Mouse (Mus musculus): ENCODE results near the gene Tmtc1. TPM values are rescaled to one million over a fixed set of nuclear protein-coding genes. Genes with fewer than 3 reads are reported as not detected.

Gene Tmtc1
- polyA plus RNA-seq, 2 experiments, result 2.0 to 3.0 TPM

DNA sequence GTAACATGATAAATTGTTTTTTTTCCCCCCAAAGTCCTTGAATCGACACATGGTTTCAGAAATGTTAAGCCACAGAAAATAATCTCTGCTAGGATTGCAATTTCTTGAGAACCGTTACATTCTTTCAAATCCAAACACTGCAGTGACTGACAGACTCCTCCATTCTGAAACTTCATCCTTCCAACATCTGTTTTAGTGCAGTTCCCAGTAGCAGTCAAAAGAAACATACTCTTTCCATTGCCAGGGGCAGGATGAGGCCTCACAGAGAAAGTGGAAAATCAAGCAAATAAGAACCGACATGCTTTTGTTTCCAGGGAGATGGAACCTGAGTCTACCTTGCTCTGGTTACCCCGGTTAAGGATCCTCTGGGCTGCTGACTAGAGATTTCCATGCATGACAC lies 147.1 kb downstream of the Tmtc1 start:
- peak overlapping the region; percentile 44; the same call in 1 of the 2 replicates for H3K27ac ChIP-seq (replicated peaks; ENCODE audit: low read depth, low read length)
- 38% methylated on average over 4 of the region's 4 CpGs for WGBS
- peak; percentile 87; the same call in 1 of the 2 replicates for ATAC-seq (ENCODE audit: low FRiP score, low read depth)
- no peak overlapping the region for H3K4me3 ChIP-seq (replicated peaks; ENCODE audit: low read length)
- no peaks in the 10 kb centered on the region for H3K27me3 ChIP-seq (ENCODE audit: control insufficient read depth, insufficient read depth, low read length)
- no peak for TF ChIP-seq POLR2A (IDR thresholded peaks at IDR 0.05; ENCODE audit: borderline replicate concordance, extremely low read depth, insufficient read depth, insufficient read length)
- H3K9me3 ChIP-seq (ENCODE audit: control insufficient read depth, low read length), result no peaks in the 10 kb centered on the region
- no peak overlapping the region for H3K9ac ChIP-seq (ENCODE audit: low read depth, low read length, severe bottlenecking)
- no peaks in the 10 kb centered on the region for H3K4me1 ChIP-seq (ENCODE audit: control insufficient read depth, insufficient read depth, low read length)
- DNase-seq (ENCODE audit: low spot score), result peak; percentile 33
- H3K4me2 ChIP-seq (replicated peaks; ENCODE audit: low read depth, low read length, severe bottlenecking), result no peak overlapping the region
- H3K36me3 ChIP-seq (ENCODE audit: control insufficient read depth, insufficient read depth, low read length), result no peaks in the 10 kb centered on the region

DNA sequence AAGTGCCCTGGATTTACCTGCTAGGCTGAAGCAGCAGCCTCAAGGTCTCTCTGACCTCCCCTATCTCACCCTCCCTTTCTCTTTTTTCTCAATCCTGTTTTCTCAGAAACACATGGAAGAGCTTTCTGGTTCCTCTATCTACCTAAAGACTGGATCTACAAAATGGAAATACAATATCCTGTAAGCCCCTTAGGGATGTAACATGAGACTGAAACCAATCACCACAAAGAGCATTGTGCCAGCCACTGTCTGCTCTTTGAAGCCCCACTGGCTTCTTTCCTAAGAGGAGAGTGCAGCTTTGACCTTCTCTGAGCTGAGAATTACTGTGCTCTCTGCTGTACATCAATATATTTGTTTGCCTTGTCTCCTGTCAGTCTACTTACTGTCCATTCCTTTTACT lies 147.8 kb downstream of the Tmtc1 start:
- Histone ChIP-seq H3K27me3 (ENCODE audit: control insufficient read depth, insufficient read depth, low read length) (no peaks in the 10 kb centered on the region), H3K4me1 (ENCODE audit: control insufficient read depth, insufficient read depth, low read length) (no peaks in the 10 kb centered on the region), H3K9ac (ENCODE audit: low read depth, low read length, severe bottlenecking) (no peak overlapping the region), H3K4me3 (replicated peaks; ENCODE audit: low read length) (no peak overlapping the region), H3K4me2 (replicated peaks; ENCODE audit: low read depth, low read length, severe bottlenecking) (no peak overlapping the region), H3K27ac (replicated peaks; ENCODE audit: low read depth, low read length) (no peak overlapping the region), H3K36me3 (ENCODE audit: control insufficient read depth, insufficient read depth, low read length) (no peaks in the 10 kb centered on the region), H3K9me3 (ENCODE audit: control insufficient read depth, low read length) (no peaks in the 10 kb centered on the region)
- no peak for DNase-seq (ENCODE audit: low spot score)
- TF ChIP-seq POLR2A (IDR thresholded peaks at IDR 0.05; ENCODE audit: borderline replicate concordance, extremely low read depth, insufficient read depth, insufficient read length), result no peak
- peak; percentile 43; the same call in 1 of the 2 replicates for ATAC-seq (ENCODE audit: low FRiP score, low read depth)

DNA sequence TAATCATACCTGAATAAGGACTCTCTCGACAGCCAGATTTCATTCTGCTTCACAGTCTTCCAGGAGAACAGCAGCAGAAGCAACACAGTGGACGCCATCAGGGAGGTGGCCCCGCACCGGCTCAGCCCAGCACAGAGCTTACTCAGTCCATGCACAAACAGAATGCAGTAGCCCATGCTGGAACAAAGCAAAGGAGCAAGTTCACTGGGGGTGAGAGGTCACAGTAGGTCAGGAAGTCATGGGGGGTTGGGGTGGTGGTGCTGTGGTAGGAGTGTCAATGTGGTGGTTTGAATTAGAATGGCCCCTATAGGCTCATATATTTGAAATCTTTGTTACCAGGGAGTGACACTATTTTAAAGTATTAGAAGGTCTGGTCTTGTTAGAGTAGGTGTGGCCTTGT lies 149.7 kb downstream of the Tmtc1 start:
- no peak for TF ChIP-seq POLR2A (IDR thresholded peaks at IDR 0.05; ENCODE audit: borderline replicate concordance, extremely low read depth, insufficient read depth, insufficient read length)
- Histone ChIP-seq H3K4me1 (ENCODE audit: control insufficient read depth, insufficient read depth, low read length) (no peaks in the 10 kb centered on the region), H3K36me3 (ENCODE audit: control insufficient read depth, insufficient read depth, low read length) (no peaks in the 10 kb centered on the region), H3K4me3 (replicated peaks; ENCODE audit: low read length) (no peak overlapping the region), H3K9ac (ENCODE audit: low read depth, low read length, severe bottlenecking) (no peak overlapping the region), H3K4me2 (replicated peaks; ENCODE audit: low read depth, low read length, severe bottlenecking) (no peak overlapping the region), H3K27me3 (ENCODE audit: control insufficient read depth, insufficient read depth, low read length) (no peaks in the 10 kb centered on the region), H3K27ac (replicated peaks; ENCODE audit: low read depth, low read length) (no peak overlapping the region), H3K9me3 (ENCODE audit: control insufficient read depth, low read length) (no peaks in the 10 kb centered on the region)
- ATAC-seq (ENCODE audit: low FRiP score, low read depth) (no peak), DNase-seq (ENCODE audit: low spot score) (no peak)
- WGBS, result 66% methylated on average over 4 of the region's 4 CpGs

DNA sequence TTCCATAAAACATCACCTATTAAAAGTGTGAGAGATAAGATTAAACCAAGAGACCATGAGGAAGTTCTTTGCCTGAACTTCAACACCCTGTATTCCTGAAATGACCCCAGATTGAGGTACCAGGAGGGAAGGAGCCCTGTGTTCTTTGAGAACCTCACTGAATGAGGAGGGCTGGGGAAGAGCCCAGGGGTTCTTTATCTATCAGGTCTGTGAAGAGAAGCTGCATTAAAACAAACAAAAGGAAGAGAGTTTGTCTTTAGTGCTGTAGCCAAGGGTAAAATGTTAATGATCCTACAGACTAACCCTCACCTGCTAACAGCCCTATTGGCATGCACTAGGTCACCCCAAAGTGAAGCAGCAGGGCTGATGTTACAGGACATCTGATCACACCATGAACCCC lies 153.3 kb downstream of the Tmtc1 start:
- no peak overlapping the region for H3K27ac ChIP-seq (replicated peaks; ENCODE audit: low read depth, low read length)
- DNase-seq (ENCODE audit: low spot score) (no peak), ATAC-seq (ENCODE audit: low FRiP score, low read depth) (no peak)
- H3K9ac ChIP-seq (ENCODE audit: low read depth, low read length, severe bottlenecking), result no peak overlapping the region
- no peak overlapping the region for H3K4me3 ChIP-seq (replicated peaks; ENCODE audit: low read length)
- TF ChIP-seq POLR2A (IDR thresholded peaks at IDR 0.05; ENCODE audit: borderline replicate concordance, extremely low read depth, insufficient read depth, insufficient read length), result no peak
- no peaks in the 10 kb centered on the region for H3K4me1 ChIP-seq (ENCODE audit: control insufficient read depth, insufficient read depth, low read length)
- no peak overlapping the region for H3K4me2 ChIP-seq (replicated peaks; ENCODE audit: low read depth, low read length, severe bottlenecking)
- H3K27me3 ChIP-seq (ENCODE audit: control insufficient read depth, insufficient read depth, low read length), result no peaks in the 10 kb centered on the region
- no peaks in the 10 kb centered on the region for H3K9me3 ChIP-seq (ENCODE audit: control insufficient read depth, low read length)
- no peaks in the 10 kb centered on the region for H3K36me3 ChIP-seq (ENCODE audit: control insufficient read depth, insufficient read depth, low read length)

DNA sequence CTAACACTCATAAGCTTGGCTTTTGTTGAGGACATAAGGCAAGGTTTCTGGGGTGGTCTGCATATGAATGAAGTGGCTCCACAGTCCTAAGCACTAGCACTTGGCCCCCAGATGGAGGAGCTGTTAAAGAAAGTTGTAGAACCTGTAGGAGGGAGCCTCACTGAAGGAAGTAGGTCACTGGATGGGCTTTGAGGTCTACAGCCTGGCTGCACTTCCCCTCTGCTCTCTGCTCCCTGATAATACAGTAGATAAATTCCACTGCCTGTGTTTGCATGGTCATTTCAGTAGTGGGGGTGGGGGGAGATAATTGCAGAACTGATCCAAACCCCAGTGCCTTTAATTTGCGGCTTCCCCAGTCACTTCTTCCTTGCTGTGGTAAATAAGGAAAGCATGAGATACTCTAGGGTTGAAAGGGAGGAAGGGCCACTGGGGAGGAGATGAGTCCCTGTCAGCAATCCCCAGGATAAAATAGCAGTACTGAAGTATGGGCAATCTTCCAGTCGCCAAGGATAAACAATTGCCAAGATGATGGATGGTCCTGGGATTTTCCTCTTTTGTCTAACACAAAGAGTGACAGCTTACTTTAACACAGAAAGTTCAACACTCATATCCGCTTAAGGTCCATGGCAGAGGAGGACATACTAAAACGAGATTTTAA lies 160.8 kb downstream of the Tmtc1 start:
- no peak for DNase-seq (ENCODE audit: low spot score)
- Histone ChIP-seq H3K4me1 (ENCODE audit: control insufficient read depth, insufficient read depth, low read length) (peaks cover 3% of the 10 kb centered on the region; the same call in 1 of the 2 replicates), H3K4me2 (replicated peaks; ENCODE audit: low read depth, low read length, severe bottlenecking) (no peak overlapping the region), H3K27me3 (ENCODE audit: control insufficient read depth, insufficient read depth, low read length) (no peaks in the 10 kb centered on the region), H3K27ac (replicated peaks; ENCODE audit: low read depth, low read length) (no peak overlapping the region), H3K36me3 (ENCODE audit: control insufficient read depth, insufficient read depth, low read length) (no peaks in the 10 kb centered on the region), H3K9me3 (ENCODE audit: control insufficient read depth, low read length) (no peaks in the 10 kb centered on the region), H3K9ac (ENCODE audit: low read depth, low read length, severe bottlenecking) (no peak overlapping the region), H3K4me3 (replicated peaks; ENCODE audit: low read length) (no peak overlapping the region)
- no peak for ATAC-seq (ENCODE audit: low FRiP score, low read depth)
- WGBS, result 72% methylated on average over 4 of the region's 4 CpGs
- no peak for TF ChIP-seq POLR2A (IDR thresholded peaks at IDR 0.05; ENCODE audit: borderline replicate concordance, extremely low read depth, insufficient read depth, insufficient read length)
